Mouse (Mus musculus) liver, adult 2 months (tissue): Measurements from ENCODE around the gene Sik1.

Source experiments
- CTCF ChIP-seq: fragments of 200-500 bp; IDR thresholded peaks from 2 replicates; pipeline ENCODE4 v1.5.1; 2011; ENCODE audit warnings: low read depth, low read length, control low read depth
- POLR2A ChIP-seq: fragments of 200-500 bp; IDR thresholded peaks from 2 replicates; pipeline ENCODE4 v1.6.1; 2011; ENCODE audit warnings: low read length, control low read depth; ENCODE audit not compliant: insufficient read depth; ENCODE audit errors: extremely low read depth

GRCm38 (mm10) chr17:31833752-31834151, 21.9 kb downstream of the Sik1 start:
- TF ChIP-seq POLR2A (no peak), CTCF (no peak)
